Mouse (Mus musculus) hindbrain, embryonic 11.5 days (tissue): ENCODE results near the gene Lamtor3. TPM values are rescaled to one million over a fixed set of nuclear protein-coding genes. Genes with fewer than 3 reads are reported as not detected.

Source experiments
- ATAC-seq: fragments of 200-750 bp; cut with Nextera tagmentation; 2 replicates; pipeline ENCODE4 v1.8.0; 2017; ENCODE audit warnings: mild to moderate bottlenecking, moderate TSS enrichment, moderate library complexity; ENCODE audit not compliant: low FRiP score
- DNase-seq: peaks from one replicate; pipeline ENCODE4 v3.0.0-alpha.2; 2015; ENCODE audit warnings: low spot score
- H3K27ac ChIP-seq: fragments of 300-500 bp; sonication (generic); 2 replicates; pipeline ENCODE4 v1.5.1; 2014; ENCODE audit warnings: mild to moderate bottlenecking, low read depth, low read length
- H3K27me3 ChIP-seq: fragments of 300-500 bp; sonication (generic); 2 replicates; pipeline ENCODE4 v1.6.1; 2014; ENCODE audit warnings: mild to moderate bottlenecking, low read length, moderate library complexity, mixed read lengths; ENCODE audit not compliant: control insufficient read depth, insufficient read depth
- H3K36me3 ChIP-seq: fragments of 300-500 bp; sonication (generic); 2 replicates; pipeline ENCODE4 v1.6.1; 2014; ENCODE audit warnings: mild to moderate bottlenecking, low read length, moderate library complexity, mixed read lengths; ENCODE audit not compliant: control insufficient read depth, insufficient read depth
- H3K4me1 ChIP-seq: fragments of 300-500 bp; sonication (generic); replicated peaks from 2 replicates; pipeline ENCODE4 v1.6.1; 2014; ENCODE audit warnings: low read length, mixed read lengths; ENCODE audit not compliant: control insufficient read depth, insufficient read depth
- H3K4me2 ChIP-seq: fragments of 300-500 bp; sonication (generic); replicated peaks from 2 replicates; pipeline ENCODE4 v1.6.1; 2014; ENCODE audit warnings: mild to moderate bottlenecking, low read depth, low read length
- H3K4me3 ChIP-seq: fragments of 300-500 bp; sonication (generic); 2 replicates; pipeline ENCODE4 v1.5.1; 2014; ENCODE audit warnings: low read depth, low read length
- H3K9ac ChIP-seq: fragments of 300-500 bp; sonication (generic); 2 replicates; pipeline ENCODE4 v1.6.1; 2014; ENCODE audit warnings: low read depth, low read length
- H3K9me3 ChIP-seq: fragments of 300-500 bp; sonication (generic); 2 replicates; pipeline ENCODE4 v1.6.1; 2016; ENCODE audit warnings: low read length; ENCODE audit not compliant: control insufficient read depth
- WGBS: fragments of 180-500 bp; shearing (Covaris S2); extraction: QIAGEN DNeasy Blood & Tissue Kit; methylation state at CpG from one replicate; pipeline ENCODE4 v1.1.7; 2014; 5-methylcytosine and 5-hydroxymethylcytosine counted together
- polyA plus RNA-seq: library from polyadenylated mRNA; unstranded; fragments of >200 nt; fragmentation: Nextera tagmentation; extraction: Ambion mirVana; gene quantifications from 2 replicates; pipeline ENCODE4 v1.2.1, GENCODE M21; 2014

Lamtor3 gene
- polyA plus RNA-seq, 1 experiment from 2014 or later: 96.9 TPM

- Histone ChIP-seq H3K4me2 (no peak overlapping the region), H3K4me1 (no peaks in the 10 kb centered on the region; the same call in none of the 2 replicates), H3K27ac (no peak overlapping the region), H3K9ac (no peak overlapping the region), H3K36me3 (no peaks in the 10 kb centered on the region), H3K27me3 (no peaks in the 10 kb centered on the region), H3K4me3 (no peak overlapping the region), H3K9me3 (no peaks in the 10 kb centered on the region)
- ATAC-seq: no peak
- WGBS: 84% methylated on average over 8 of the region's 8 CpGs
- no peak for DNase-seq
These were observed 56.0 kb downstream of the Lamtor3 start for GRCm38 (mm10) chr3:137974306-137974705.

- Histone ChIP-seq H3K9me3 (no peaks in the 10 kb centered on the region), H3K4me1 (no peaks in the 10 kb centered on the region; the same call in none of the 2 replicates), H3K36me3 (no peaks in the 10 kb centered on the region), H3K4me3 (no peak overlapping the region), H3K27ac (no peak overlapping the region), H3K9ac (no peak overlapping the region), H3K27me3 (no peaks in the 10 kb centered on the region), H3K4me2 (no peak overlapping the region)
- DNase-seq (no peak), ATAC-seq (no peak)
- 85% methylated on average over 7 of the region's 7 CpGs for WGBS
These were observed 57.1 kb downstream of the Lamtor3 start for GRCm38 (mm10) chr3:137975435-137975834.

- Histone ChIP-seq H3K9ac (no peak overlapping the region), H3K4me1 (no peaks in the 10 kb centered on the region; the same call in none of the 2 replicates), H3K36me3 (no peaks in the 10 kb centered on the region), H3K27me3 (no peaks in the 10 kb centered on the region), H3K27ac (no peak overlapping the region), H3K9me3 (no peaks in the 10 kb centered on the region), H3K4me2 (no peak overlapping the region), H3K4me3 (no peak overlapping the region)
- DNase-seq (no peak), ATAC-seq (no peak)
- 89% methylated on average over 17 of the region's 17 CpGs for WGBS
These were observed 57.6 kb downstream of the Lamtor3 start for GRCm38 (mm10) chr3:137975856-137976423.

- H3K27ac ChIP-seq: 0 out of 2 replicates have a peak overlapping the region, but pooled peaks have one; percentile 42
- H3K36me3 ChIP-seq: no peaks in the 10 kb centered on the region
- H3K27me3 ChIP-seq: no peaks in the 10 kb centered on the region
- ATAC-seq: peak; percentile 73
- WGBS: 33% methylated on average over 9 of the region's 9 CpGs
- no peak overlapping the region for H3K4me2 ChIP-seq
- no peaks in the 10 kb centered on the region; the same call in none of the 2 replicates for H3K4me1 ChIP-seq
- no peak overlapping the region for H3K4me3 ChIP-seq
- peak; percentile 58 for DNase-seq
- H3K9me3 ChIP-seq: no peaks in the 10 kb centered on the region
- H3K9ac ChIP-seq: no peak overlapping the region
These were observed 58.8 kb downstream of the Lamtor3 start for GRCm38 (mm10) chr3:137976943-137977628.

GRCm38 (mm10) chr3:137977629-137978041, 59.3 kb downstream of the Lamtor3 start:
- H3K27me3 ChIP-seq: no peaks in the 10 kb centered on the region
- no peaks in the 10 kb centered on the region for H3K9me3 ChIP-seq
- WGBS: 26% methylated on average over 6 of the region's 6 CpGs
- ATAC-seq (peak; percentile 65), DNase-seq (no peak)
- no peak overlapping the region for H3K4me3 ChIP-seq
- no peak overlapping the region for H3K9ac ChIP-seq
- H3K4me2 ChIP-seq: no peak overlapping the region
- no peaks in the 10 kb centered on the region; the same call in none of the 2 replicates for H3K4me1 ChIP-seq
- H3K36me3 ChIP-seq: no peaks in the 10 kb centered on the region
- H3K27ac ChIP-seq: 0 out of 2 replicates have a peak overlapping the region, but pooled peaks have one; percentile 42

GRCm38 (mm10) chr3:137978233-137978632, 59.9 kb downstream of the Lamtor3 start:
- DNase-seq (no peak), ATAC-seq (no peak)
- Histone ChIP-seq H3K36me3 (no peaks in the 10 kb centered on the region), H3K9ac (no peak overlapping the region), H3K4me3 (no peak overlapping the region), H3K9me3 (no peaks in the 10 kb centered on the region), H3K4me2 (no peak overlapping the region), H3K27me3 (no peaks in the 10 kb centered on the region), H3K4me1 (no peaks in the 10 kb centered on the region; the same call in none of the 2 replicates), H3K27ac (no peak overlapping the region)
- 73% methylated on average over 5 of the region's 5 CpGs for WGBS

Other genes starting within 250 kb of the Lamtor3 start
- gene Gm21962, start 247.0 kb upstream of the Lamtor3 start, polyA plus RNA-seq: not detected in 2 replicates
- gene H2afz, start 54.0 kb upstream of the Lamtor3 start, polyA plus RNA-seq: 2,789 and 2,825 TPM in 2 replicates
- gene Dnajb14, start 50.8 kb upstream of the Lamtor3 start, polyA plus RNA-seq: 9.2 and 10.4 TPM in 2 replicates
- gene Dapp1, start 63.0 kb downstream of the Lamtor3 start, polyA plus RNA-seq: 2.6 and 3.7 TPM in 2 replicates
- 0.17 and 0.20 TPM in 2 replicates for gene 1110002E22Rik, start 146.5 kb downstream of the Lamtor3 start, polyA plus RNA-seq
- not detected in 2 replicates for gene Gm5105, start 148.9 kb downstream of the Lamtor3 start, polyA plus RNA-seq
- 12.4 and 17.0 TPM in 2 replicates for gene Trmt10a, start 224.9 kb downstream of the Lamtor3 start, polyA plus RNA-seq
- gene Mttp, start 226.5 kb downstream of the Lamtor3 start, polyA plus RNA-seq: 10.2 and 13.4 TPM in 2 replicates